Mouse (Mus musculus) left cerebral cortex, adult 8-10 months (tissue): ENCODE results near the gene Golgb1. TPM values are rescaled to one million over a fixed set of nuclear protein-coding genes. Genes with fewer than 3 reads are reported as not detected.

Source experiments
- DNase-seq, 2 experiments: peaks; one replicate each; pipeline ENCODE4 v3.0.0; 2022; ENCODE audit warnings: low spot score in 2 of 2
- total RNA-seq, 4 experiments: library from RNA; stranded (reverse); gene quantifications; 2 replicates each; pipeline ENCODE4 v1.2.4; 2022

Golgb1 gene
- total RNA-seq, 4 experiments from 2014 or later = 69.1 to 87.5 (median 73.6) TPM

- no peak for DNase-seq
Measured at GRCm38 (mm10) chr16:36918505-36918904, 43.6 kb downstream of the Golgb1 start.

DNA sequence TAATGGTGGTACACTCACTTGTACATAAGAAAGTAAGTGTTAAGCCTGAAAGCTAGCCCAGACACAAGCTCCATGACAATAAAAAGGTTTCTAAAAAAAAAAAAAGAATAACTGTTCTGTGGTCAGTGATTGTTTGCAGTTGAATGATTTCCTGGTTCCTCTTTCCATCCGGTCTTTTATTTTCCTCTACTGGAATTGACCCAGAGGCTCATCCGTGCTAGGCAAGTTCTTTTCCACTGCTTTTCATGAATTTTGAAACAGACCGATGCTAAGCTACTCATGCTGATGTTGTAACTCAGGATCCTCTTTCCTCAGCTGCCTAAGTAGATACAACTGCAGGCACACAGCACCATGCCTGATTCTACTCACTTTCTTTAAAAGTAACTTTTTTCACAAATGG is 45.5 kb downstream of the Golgb1 start:
- DNase-seq = no peak

DNA sequence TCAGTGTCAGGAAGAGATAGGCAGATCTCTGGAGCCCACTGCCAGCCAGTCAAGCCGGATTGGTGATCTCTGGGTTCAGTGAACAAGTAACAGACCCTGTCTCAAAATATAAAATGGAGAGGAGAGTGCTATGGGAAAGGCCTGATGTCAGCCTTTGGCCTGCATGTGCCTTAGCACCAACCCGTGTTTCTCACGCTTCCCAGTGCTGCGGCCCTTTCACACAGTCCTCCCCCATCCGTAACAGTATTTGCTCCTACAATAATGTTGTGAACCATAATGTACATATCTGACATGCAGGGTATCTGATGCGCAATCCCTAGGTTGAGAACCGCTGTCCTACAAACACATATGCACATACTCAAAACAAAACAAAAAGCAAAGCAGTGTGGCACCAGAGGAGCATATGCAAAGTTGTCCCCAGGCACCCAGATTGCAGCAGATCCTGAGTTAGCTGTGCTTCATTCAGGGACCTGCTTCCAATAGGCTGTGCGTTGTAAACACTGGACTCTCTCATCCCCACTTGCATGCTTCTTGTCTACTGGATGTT is 46.2 kb downstream of the Golgb1 start:
- no peak for DNase-seq

- DNase-seq = no peak
Measured at GRCm38 (mm10) chr16:36921980-36922379, 47.0 kb downstream of the Golgb1 start.

DNA sequence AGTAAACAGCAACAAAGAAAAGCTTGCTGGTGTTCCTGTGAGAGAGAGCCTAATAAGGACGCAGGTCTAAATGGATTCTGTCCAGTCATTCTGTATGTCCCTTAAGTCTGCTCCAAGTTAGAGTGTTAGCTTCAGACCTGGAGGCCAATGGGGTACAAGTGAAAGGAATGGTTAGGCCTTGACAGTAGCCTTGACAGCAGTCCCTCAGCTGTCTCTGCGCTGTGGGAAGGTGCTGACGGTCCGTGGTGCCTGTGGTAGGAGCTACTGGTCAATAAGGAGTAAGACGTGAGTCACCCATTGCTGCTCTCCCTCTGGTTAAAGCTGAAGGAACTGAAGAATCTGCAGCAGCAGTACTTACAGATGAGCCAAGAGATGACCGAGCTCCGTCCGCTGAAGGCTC is 49.4 kb downstream of the Golgb1 start:
- DNase-seq = no peak

GRCm38 (mm10) chr16:36925351-36925750 is 50.4 kb downstream of the Golgb1 start:
- no peak for DNase-seq

DNA sequence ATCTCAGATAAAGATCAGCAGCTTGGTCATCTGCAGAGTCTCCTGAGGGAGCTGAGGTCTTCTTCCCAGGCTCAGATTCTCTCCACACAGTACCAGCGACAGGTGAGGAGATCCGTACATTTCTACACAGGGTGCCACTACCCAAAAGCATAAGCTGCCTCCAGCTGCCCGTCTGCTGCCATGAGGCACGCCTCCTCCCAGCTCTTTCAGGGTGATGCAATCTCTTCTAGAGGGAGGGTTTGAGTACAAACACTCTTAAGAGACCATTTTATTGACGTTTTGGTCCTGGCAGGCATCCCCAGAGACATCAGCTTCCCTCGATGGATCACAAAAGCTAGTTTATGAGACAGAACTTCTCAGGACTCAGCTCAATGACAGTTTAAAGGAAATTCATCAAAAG is 50.9 kb downstream of the Golgb1 start:
- DNase-seq = no peak

DNA sequence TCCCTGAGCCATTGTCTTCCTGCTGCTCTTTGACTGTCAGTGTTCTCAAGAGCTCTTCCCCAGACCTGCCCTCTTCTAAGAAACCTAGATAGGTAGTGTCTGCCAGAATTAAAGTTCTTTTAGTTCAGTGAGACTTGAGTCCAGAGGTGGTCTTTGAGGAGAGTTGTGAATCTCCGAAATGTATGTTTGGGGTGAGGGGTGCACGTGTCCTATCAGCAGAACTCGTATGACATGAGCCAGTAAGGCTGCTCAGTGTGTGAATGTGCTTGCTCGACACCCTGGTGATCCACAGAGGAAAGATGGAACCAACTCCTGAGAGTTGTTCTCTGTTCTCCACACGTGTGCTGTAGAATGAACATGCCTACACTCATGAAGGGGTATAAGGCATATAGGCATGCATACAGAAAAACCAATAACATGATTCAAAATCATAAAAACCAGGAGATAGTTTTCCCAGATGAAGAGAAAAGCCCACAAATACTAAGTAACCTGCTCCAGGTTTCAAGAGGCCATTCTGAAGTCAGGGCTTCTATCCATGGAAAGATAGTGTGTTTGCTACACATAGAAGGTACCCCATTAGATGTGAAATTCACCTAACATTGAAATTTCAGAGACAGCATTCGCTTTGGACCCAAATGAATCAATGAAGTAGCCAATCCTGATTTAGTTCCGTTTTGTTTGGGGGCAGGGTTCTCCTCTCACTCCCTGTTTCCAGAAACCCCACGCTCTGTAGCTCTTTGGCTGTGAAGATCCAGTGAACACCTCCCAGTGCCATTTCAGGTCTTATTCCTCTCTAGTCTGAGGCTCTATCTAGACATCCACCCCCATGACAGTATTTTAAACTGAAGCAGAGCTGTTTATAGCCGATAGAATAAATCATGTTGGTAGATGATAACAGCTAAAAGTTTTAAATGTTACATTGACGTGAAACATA is 51.8 kb downstream of the Golgb1 start:
- DNase-seq = no peak

DNA sequence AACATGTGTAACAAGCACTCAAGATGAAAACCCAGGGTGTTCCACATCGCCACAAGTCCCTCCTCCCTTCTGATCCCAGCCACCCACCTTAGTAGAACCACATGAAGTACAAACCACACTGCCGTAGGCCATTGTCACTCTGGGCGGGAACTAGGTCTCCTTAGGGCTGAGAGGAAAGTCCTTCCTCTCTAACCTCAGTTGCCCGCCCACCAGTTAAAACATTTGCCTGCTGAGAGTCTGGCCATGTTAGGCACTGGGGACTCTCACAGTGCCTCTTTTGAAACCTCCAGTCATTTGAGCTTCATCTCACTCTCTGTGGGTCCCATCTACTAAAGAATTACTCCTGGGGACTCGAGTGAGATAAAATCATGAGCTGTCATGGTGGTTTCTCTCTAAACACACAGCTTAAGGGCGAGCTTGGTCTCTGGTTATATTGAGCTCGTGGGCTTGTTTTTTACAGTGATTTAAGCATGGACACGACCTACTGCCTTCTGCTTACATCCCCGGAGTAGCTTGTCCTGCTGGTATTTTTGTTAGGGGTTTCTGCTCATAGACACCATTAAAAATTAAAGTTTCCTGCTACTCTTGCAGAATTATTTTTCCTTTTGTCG is 52.7 kb downstream of the Golgb1 start:
- DNase-seq = no peak

GRCm38 (mm10) chr16:36928106-36928500 is 53.2 kb downstream of the Golgb1 start:
- no peak for DNase-seq

DNA sequence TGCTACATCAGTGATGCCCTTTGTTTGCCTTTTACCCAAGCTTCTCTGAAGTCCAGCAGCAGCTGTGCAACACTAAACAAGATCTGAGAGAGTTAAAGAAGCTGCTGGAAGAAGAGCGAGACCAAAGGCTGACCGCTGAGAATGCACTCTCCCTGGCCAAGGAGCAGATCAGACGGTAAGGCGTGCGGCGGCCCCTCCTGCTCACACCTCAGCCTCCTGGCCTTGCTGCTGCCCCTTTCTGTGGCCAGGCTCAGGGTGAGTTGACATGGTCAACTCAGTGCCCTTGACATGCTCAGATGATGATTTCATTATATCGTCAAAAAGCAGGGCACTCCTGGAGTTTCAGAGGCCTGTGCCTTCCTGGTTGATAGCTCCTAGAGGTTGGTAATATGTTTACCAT is 54.3 kb downstream of the Golgb1 start:
- DNase-seq = no peak

- no peak for DNase-seq
Measured at GRCm38 (mm10) chr16:36930231-36931136, 55.5 kb downstream of the Golgb1 start.

DNA sequence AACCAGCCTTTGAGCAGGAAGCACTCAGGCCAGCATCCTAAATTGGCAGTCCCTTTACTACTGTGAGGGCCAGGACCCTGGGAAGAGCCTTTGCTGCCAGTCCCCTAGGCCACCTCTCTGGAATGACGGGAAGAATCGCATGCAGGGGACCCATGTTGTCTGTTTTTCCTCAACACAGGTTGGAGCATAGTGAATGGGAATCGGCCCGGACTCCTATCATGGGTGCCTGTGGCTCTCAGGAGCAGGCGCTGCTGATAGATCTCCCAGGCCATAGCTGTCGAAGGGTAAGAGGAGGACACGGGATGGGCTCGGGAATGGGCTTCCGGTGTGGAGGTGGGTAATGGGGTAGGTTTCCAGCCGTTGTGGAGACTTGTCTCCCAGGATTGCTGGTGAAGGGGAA is 56.4 kb downstream of the Golgb1 start:
- no peak for DNase-seq

DNA sequence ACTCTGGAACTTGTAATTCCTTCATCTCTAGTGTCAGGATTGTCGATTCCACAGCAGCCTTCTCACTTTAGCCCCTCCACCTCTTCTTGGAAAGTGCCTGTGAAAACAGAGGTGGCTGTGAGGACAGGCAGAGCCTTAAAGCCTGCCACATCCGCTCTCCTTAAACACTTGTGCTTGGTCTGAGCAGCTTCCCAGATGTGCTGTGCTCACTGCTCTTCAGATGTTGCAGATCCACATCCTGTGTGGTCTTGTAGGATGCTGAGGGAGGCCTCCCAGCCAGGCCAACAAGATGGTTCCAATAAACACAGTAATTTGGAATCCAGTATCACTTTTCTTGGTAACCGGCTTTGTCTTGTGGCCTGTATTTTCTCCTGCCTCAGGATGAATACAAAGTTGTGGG is 57.0 kb downstream of the Golgb1 start:
- DNase-seq = no peak

DNA sequence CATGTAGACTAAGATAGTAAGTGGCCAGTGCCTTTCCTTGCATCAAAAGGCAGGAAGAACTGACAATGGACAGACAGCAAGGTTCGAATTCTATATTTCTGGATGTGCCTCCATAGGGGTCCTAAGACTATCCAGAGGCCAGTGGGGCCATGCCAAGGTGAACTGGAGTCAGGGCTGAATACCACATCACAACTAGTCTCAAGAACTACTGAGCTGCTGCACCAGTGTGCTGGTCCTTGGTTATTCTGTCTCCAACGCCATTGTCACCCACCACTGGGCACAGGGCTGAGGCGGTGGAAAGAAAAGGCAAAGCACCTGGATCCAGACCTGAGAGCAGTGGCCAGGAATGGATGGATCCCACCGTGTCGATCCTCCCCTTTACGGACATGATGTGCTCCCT is 57.6 kb downstream of the Golgb1 start:
- no peak for DNase-seq

GRCm38 (mm10) chr16:36934131-36934840 is 59.3 kb downstream of the Golgb1 start:
- DNase-seq = no peak

- DNase-seq = no peak
Measured at GRCm38 (mm10) chr16:36934841-36935620, 60.1 kb downstream of the Golgb1 start, which contains the start of gene Hcls1. TSS of gene Hcls1 (plus strand) at chr16:36934983.

DNA sequence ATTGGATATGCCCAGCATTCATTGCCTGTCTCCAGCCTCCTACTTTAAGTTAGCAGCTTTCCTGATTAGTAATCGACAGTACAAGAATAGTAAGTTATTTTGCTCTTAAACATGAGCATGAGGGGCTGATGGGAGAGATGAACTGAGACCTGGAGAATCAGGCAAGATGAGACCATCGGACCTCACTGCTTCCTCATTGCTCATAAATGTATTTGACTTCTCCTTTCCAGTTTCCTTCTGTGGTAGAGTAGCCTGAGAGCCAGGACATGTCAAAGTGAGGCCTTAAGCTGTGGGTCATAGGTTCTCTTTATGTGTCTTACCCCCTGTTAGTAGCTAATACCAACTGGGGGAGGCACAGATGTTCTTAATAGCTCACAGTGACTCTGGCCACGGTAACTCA is 60.9 kb downstream of the Golgb1 start:
- no peak for DNase-seq

- DNase-seq = no peak
Measured at GRCm38 (mm10) chr16:36941137-36941727, 66.3 kb downstream of the Golgb1 start.

DNA sequence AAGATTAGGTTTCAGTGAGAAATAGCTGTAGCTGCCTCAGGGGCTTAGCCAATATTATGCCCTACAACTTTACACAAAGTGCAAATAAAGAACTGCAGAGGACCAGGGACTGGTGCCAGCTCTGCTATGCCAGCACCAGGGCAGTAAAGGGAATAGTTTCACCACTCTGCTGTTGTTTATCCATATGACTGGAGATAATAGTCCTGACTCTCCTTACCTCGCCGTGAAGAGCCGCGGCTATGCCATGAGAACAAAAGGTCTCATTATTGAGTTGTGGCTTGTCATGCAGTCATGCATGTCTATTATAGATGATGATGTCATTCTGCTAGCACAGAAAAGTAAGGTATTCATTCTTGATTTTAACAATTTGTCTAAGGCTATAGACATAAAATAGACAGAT is 67.0 kb downstream of the Golgb1 start:
- DNase-seq = no peak
